Mouse (Mus musculus) G1E-ER4 (cell line): ENCODE measurements around the gene Aven. TPM values are rescaled to one million over a fixed set of nuclear protein-coding genes. Genes with fewer than 3 reads are reported as not detected.
A peak's percentile ranks its signal among the peaks of the same experiment; 100 is the strongest.

Source experiments
- GATA1 ChIP-seq: IDR thresholded peaks from one replicate; pipeline ENCODE4 v1.8.0; 2012; ENCODE audit warnings: low read length, inconsistent platforms
- polyA plus RNA-seq: library from polyadenylated mRNA; stranded (reverse); fragments of >175 nt; gene quantifications from 2 replicates; pipeline ENCODE4 v1.2.3, GENCODE M21; 2012

Aven gene
- polyA plus RNA-seq, 1 experiment: 12.4 TPM

DNA sequence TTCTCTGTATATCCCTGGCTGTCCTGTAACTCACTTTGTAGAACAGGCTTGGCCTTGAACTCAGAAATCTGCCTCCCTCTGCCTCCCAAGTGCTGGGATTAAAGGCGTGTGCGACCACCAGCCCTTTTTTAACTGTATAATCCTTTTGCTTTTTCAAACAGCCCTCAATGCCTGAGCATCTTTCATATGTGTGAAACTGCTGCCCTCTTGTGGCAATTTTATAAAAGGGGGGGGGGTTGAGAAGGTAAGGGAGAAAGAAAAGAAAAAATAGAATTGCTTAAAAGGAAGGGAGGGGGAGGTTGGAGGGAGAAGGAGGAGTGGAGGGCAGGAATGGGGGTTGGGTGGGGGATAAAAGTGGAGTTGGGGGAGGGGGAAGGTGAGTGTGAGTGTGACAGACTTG lies 11.2 kb upstream of the Aven start:
- no peak for TF ChIP-seq GATA1

DNA sequence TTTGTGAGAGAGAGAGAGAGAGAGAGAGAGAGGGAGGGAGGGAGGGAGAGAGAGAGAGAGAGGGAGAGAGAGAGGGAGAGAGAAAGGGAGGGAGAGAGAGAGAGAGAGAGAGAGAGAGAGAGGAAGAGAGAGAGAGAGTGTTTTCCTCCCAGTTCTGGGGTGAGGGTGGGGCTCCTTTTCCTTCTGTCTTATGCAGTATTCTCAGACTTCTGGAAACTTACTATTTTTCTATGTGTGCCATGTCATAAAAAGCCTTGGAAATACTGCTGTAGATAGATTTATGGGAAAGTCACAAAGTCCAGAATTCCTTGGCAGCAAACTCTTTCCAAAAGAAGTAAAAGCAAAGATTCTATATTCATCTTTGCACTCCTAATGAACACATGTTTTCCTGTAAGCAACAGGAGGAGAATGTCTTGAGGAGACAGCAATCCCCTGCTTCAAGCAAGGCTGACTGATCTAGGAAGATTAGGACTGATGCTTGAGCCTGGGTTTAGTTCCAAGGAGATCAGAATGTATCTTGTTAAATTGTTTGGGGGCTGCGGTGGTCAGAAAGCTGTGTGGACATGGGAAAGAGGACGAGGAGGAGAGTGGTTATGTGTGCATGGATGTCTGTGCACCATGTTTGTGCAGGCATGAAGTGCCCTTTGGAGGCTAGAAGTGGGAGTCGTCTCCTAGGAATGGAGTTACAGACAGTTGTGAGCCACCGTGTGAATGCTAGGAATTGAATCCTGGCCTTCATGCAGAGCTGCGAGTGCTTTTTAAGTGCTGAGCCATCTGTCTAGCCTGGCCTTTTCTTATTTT lies 10.0 kb upstream of the Aven start:
- TF ChIP-seq GATA1: no peak

GRCm38 (mm10) chr2:112483334-112483651 lies 9.5 kb upstream of the Aven start:
- no peak for TF ChIP-seq GATA1

DNA sequence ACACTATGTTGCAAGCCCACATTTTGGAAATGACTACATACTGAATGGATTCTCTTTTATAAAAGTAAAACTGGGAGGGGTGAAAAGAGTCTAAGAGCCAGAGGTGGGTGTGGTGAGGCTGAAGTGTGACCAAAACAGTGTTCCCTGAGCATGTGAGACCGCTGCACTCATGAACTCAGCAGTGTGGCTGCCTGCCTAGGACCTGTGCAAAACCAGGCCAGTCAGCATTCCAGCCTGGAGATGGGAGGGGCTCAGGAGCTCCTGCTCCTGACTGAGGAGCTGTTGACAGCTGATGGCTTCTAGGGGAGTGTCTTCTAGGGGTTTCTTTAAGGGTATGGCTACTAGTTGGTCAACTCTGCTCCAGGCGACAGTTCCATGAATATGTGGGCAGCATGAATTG lies 7.9 kb upstream of the Aven start:
- no peak for TF ChIP-seq GATA1

DNA sequence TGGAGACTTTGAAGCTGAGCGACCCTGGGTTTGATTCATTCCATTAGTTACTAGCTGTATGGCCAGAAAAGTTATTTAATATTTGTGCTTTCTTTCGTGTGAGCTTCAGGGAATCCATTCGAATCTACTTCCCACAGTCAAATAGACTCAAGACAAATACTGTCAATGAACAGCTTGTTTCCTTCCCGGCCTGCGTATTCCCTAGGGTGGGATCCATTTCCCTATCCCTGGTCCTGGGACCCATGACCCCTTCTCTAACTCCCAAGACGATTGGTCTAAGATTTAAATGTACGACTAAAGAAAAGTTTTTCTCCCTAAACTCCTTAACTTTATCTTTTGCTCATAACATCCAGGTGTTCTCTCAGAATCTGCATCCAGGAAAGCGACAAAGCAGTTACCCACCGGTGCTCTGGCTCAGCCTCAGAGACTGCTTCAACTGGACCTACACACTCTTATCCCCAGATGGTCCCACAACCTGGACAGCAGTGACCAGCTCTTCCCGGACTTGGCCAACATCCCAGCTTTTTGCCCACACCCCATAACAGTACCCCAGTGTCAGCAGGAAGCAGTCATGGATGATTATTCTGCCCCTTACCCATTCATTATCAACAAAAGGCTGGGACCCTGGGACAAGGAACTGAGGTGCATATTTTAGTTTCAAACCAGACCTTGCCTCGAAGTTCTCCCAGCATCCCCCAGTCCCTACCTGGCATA lies 2.1 kb upstream of the Aven start:
- no peak for TF ChIP-seq GATA1

- TF ChIP-seq GATA1: no peak
Observed at GRCm38 (mm10) chr2:112491629-112492028, 1.1 kb upstream of the Aven start.

DNA sequence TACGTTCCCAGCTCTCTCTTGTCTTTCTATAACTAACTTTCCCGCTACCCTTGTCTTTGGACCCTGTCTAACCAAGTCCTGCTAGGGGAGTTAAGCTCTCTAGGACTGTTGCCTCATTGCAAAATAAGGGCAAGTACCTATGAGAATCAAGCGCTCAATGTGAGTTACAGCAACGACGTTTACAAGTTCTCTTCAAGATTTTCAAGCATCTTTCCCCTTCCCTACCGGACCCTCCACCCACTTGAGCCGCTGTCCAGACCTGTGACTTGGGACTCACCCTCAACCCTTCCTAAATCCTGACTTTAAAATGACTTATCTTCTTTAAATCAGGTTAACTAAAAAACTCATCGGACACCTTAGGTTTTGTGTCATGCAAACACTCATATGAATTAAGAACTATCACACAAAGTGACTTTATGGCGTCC lies 321 bp upstream of the Aven start:
- TF ChIP-seq GATA1: no peak

GRCm38 (mm10) chr2:112493539-112494260 lies 936 bp downstream of the Aven start:
- TF ChIP-seq GATA1: no peak

DNA sequence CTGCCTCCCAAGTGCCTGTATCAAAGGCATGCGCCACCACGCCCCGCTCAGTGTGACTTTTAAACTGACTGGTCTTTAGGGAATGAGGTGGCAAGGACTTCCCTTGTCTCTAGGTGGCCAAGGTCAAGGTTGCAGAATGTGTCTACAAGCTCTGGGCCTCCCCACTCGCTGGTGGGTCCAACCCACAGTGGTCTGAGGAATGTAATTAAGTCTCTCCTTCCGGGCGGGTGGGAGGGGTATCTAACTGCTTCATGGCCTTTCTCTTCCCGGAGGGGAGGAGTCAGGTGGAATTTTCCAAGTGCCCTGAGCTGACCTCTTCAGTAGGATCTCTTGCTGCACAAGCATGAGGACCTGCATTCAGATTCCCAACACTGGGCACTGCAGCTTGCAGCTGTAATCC lies 5.1 kb downstream of the Aven start:
- TF ChIP-seq GATA1: no peak

DNA sequence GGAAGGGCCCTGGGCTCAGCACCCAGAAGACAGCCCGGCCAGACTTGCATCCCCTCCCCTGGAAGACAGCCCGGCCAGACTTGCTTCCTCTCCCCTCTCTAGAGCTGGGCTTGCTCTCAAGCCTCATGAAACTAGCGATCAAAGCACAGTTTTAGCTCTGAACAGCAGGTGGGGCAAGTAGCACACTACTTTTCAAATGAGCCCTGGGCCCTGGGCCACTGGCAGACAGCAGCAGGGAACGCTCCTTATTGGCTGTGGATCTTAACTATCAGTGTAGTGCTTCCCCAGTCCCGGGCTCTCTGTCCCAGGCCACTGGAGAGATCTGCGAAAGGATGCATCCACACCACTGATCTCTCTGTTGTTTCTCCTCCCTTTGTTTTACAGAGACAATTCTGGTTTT lies 8.4 kb downstream of the Aven start:
- no peak for TF ChIP-seq GATA1

- no peak for TF ChIP-seq GATA1
Observed at GRCm38 (mm10) chr2:112503978-112504377, 11.2 kb downstream of the Aven start.

GRCm38 (mm10) chr2:112506841-112507435 lies 14.2 kb downstream of the Aven start:
- no peak for TF ChIP-seq GATA1

- no peak for TF ChIP-seq GATA1
Observed at GRCm38 (mm10) chr2:112507444-112507843, 14.7 kb downstream of the Aven start.

GRCm38 (mm10) chr2:112510140-112510539 lies 17.4 kb downstream of the Aven start:
- peak; percentile 37 for TF ChIP-seq GATA1

GRCm38 (mm10) chr2:112513036-112513435 lies 20.3 kb downstream of the Aven start:
- TF ChIP-seq GATA1: no peak

DNA sequence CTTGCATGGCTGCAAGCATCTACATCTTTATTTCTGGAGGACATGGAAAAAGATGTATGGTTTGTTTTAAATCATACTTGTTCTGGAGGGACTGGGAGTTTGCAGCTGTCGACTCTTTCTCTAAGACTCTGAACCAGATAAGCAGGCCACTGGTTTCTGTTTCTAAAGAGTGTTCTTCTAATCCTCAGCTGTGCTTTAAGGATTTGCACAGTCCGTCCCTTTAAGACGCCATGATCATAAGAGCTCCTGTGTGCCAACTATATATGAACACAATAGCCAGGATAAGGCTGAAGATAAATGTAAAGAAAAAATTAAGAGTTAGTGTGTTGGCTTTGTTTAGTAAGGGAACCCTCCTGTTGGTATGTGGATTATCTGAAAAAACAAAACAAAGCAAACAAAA lies 24.0 kb downstream of the Aven start:
- TF ChIP-seq GATA1: no peak
